Mouse (Mus musculus) heart, adult 2 months (tissue): ENCODE measurements around the gene Akna.

Experiments used
- CTCF ChIP-seq: fragments of 200-600 bp; IDR thresholded peaks from 2 replicates; pipeline ENCODE4 v1.8.1; 2022; ENCODE audit warnings: antibody characterized with exemption, mild to moderate bottlenecking, moderate library complexity
- EP300 ChIP-seq: fragments of 200-500 bp; IDR thresholded peaks from 2 replicates; pipeline ENCODE4 v1.6.1; 2011; ENCODE audit warnings: low read depth, low read length, control low read depth; ENCODE audit not compliant: insufficient read depth
- POLR2A ChIP-seq: fragments of 200-500 bp; IDR thresholded peaks from 2 replicates; pipeline ENCODE4 v1.6.1; 2011; ENCODE audit warnings: mild to moderate bottlenecking, low read depth, low read length, control low read depth; ENCODE audit not compliant: insufficient read depth

GRCm38 (mm10) chr4:63389887-63390528 is 13.1 kb downstream of the Akna start:
- TF ChIP-seq CTCF = no peak
- TF ChIP-seq EP300 = no peak
- TF ChIP-seq POLR2A = no peak
